Mouse (Mus musculus): ENCODE measurements around the gene Cnksr1. TPM values are rescaled to one million over a fixed set of nuclear protein-coding genes. Genes with fewer than 3 reads are reported as not detected.

The Cnksr1 gene
- polyA plus RNA-seq, 1 experiment from 2014 or later = 7.7 TPM

- no peak overlapping the region for H3K27ac ChIP-seq
- no peaks in the 10 kb centered on the region for H3K9me3 ChIP-seq
- peaks cover 8% of the 10 kb centered on the region; the same call in 1 of the 2 replicates for H3K4me1 ChIP-seq
- H3K4me3 ChIP-seq (replicated peaks) = no peak overlapping the region
- H3K4me2 ChIP-seq = no peak overlapping the region
- H3K9ac ChIP-seq = no peak overlapping the region
- WGBS = 78% methylated on average over 5 of the region's 5 CpGs
- 0 out of 2 replicates have a peak, but pooled peaks cover 2% of the 10 kb centered on the region for H3K27me3 ChIP-seq (replicated peaks)
- no peak for ATAC-seq (ENCODE audit: insufficient read depth, low FRiP score, low read depth)
- H3K36me3 ChIP-seq = no peaks in the 10 kb centered on the region
Observed at GRCm38 (mm10) chr4:134234876-134235275, 3.3 kb downstream of the Cnksr1 start.

DNA sequence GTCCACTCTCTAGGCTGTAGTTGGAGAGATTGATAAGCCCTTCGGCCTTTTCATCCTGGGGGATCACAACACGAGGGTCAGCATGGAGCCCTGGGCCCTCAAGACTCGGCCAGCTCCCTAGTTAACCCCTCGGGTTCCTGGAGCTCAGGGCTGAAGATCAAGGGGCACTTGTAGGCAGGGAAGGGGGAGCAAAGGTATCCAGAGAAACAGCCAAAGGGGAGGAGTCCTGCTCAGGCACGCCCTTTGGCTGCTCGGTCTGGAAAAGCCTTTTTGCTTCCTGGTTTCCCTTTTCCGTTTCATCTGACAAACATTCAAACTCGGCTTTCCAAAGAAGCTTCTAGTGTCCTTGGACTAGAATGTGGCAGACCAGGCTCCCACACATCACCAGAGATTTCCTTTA is 7.8 kb downstream of the Cnksr1 start:
- H3K9me3 ChIP-seq = no peaks in the 10 kb centered on the region
- H3K9ac ChIP-seq = no peak overlapping the region
- H3K36me3 ChIP-seq = no peaks in the 10 kb centered on the region
- no peak overlapping the region for H3K4me2 ChIP-seq
- no peaks in the 10 kb centered on the region for H3K4me1 ChIP-seq
- no peaks in the 10 kb centered on the region for H3K27me3 ChIP-seq (replicated peaks)
- no peak overlapping the region for H3K27ac ChIP-seq
- ATAC-seq (ENCODE audit: insufficient read depth, low FRiP score, low read depth) = no peak
- 36% methylated on average over 8 of the region's 8 CpGs for WGBS
- no peak overlapping the region for H3K4me3 ChIP-seq (replicated peaks)

DNA sequence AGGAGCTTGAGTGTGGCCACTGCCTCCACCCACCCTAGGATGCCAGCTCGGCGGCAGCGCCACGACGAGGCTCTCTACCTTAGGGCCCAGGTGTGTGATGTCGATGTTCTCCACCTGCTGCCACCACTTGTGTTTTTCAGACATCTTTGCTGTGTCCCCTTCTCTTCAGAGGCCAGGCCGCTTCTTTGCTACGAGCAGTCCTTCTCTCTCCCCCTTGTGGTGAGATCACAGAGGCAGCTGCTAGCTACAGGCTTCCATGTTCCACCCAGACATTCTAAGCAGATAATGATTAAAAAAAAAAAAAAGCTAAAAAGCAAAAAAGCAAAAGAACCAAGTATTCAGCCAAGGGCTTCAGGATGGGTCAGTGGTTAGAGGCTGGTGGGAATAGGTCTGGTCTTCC is 11.0 kb downstream of the Cnksr1 start, which contains the start of gene Catsper4:
Catsper4 (minus strand) TSS at position 190 of the 400 bp plus-strand sequence.
- 66% methylated on average over 8 of the region's 8 CpGs for WGBS
- Histone ChIP-seq H3K9me3 (no peaks in the 10 kb centered on the region), H3K4me1 (no peaks in the 10 kb centered on the region), H3K4me2 (no peak within 1 kb of the TSS), H3K36me3 (no peaks in the 10 kb centered on the region), H3K27me3 (replicated peaks) (no peaks in the 10 kb centered on the region), H3K9ac (no peak within 1 kb of the TSS), H3K4me3 (replicated peaks) (no peak within 1 kb of the TSS), H3K27ac (no peak within 1 kb of the TSS)
- no peak for ATAC-seq (ENCODE audit: insufficient read depth, low FRiP score, low read depth)

DNA sequence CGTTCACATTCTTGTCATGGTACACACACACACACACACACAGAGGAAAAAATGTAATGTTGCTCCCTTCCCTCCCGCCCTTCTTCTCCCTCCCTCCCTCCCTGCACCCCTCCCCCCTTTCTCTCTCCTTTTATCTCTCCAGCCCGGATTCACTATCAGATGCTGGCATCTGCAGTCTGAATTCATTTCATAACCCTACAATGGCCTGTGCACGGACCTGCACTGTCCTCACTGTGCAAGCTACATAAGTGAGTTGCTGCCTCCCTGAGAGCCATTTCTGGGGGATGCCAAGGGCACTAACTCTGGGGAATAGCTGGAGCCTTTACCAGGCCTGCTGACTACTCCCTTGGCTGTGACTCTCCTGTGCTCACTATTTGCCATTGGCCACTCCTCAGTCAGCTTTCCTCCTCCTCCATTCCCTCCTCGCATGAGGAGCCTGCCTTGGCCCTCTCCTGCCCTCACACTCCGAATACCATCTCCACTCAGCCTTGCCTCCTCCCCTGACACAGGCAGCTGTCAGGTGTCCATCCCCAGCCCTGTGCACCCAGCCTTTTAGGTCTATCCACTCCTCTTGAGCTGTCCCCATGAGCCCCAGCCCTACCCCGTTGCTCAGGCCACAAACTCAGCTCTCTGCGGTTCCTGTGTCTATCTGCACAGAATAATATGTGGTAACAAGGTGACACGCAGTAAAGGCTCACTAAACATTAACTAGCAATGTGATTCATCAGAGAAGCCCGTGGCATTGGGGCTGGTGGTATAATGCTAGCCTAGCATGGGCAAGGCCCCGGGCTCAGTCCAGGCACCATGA is 15.2 kb downstream of the Cnksr1 start:
- Histone ChIP-seq H3K9me3 (no peaks in the 10 kb centered on the region), H3K4me2 (no peak overlapping the region), H3K36me3 (no peaks in the 10 kb centered on the region), H3K4me3 (replicated peaks) (no peak overlapping the region), H3K4me1 (no peaks in the 10 kb centered on the region), H3K9ac (no peak overlapping the region), H3K27ac (no peak overlapping the region), H3K27me3 (replicated peaks) (no peaks in the 10 kb centered on the region)
- no peak; the same call in 1 of the 2 replicates for ATAC-seq (ENCODE audit: insufficient read depth, low FRiP score, low read depth)
- 45% methylated on average over 11 of the region's 11 CpGs for WGBS

- no peak overlapping the region for H3K9ac ChIP-seq
- ATAC-seq (ENCODE audit: insufficient read depth, low FRiP score, low read depth) = no peak
- WGBS = 49% methylated on average over 6 of the region's 6 CpGs
- H3K27me3 ChIP-seq (replicated peaks) = no peaks in the 10 kb centered on the region
- H3K27ac ChIP-seq = no peak overlapping the region
- H3K4me1 ChIP-seq = no peaks in the 10 kb centered on the region
- no peak overlapping the region for H3K4me3 ChIP-seq (replicated peaks)
- H3K4me2 ChIP-seq = no peak overlapping the region
- H3K9me3 ChIP-seq = no peaks in the 10 kb centered on the region
- no peaks in the 10 kb centered on the region for H3K36me3 ChIP-seq
Observed at GRCm38 (mm10) chr4:134206488-134207053, 31.6 kb downstream of the Cnksr1 start.

DNA sequence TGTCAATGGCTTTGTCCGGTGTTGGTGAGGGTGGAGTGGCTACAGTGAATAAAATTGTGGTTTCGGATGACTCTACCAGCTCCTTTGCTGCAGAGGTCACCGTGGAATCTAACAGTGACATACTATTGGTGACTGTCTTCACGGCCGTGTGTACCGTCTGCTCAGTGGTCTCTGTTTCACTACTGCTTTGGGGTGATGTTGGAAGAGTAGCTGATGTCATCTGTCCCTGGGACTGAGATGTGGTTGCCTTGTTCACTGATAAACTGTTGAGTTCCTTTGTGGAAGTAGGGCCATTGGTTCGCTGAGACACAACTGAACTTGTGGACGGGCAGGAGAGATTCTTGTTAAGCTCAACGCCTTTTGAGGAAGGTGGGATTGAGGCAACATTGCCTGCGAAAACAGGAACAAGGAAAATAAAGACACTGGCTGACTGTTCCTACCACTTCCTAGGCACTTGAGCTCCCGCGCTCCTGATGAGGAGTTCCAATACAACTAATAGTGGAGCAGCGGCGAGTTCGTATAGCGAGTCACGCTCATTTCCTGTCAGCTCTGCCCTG is 34.8 kb downstream of the Cnksr1 start:
- H3K27ac ChIP-seq = no peak overlapping the region
- WGBS = 78% methylated on average over 17 of the region's 17 CpGs
- H3K9me3 ChIP-seq = no peaks in the 10 kb centered on the region
- no peak overlapping the region for H3K4me2 ChIP-seq
- H3K4me3 ChIP-seq (replicated peaks) = no peak overlapping the region
- H3K9ac ChIP-seq = no peak overlapping the region
- no peaks in the 10 kb centered on the region for H3K27me3 ChIP-seq (replicated peaks)
- no peaks in the 10 kb centered on the region for H3K4me1 ChIP-seq
- no peaks in the 10 kb centered on the region for H3K36me3 ChIP-seq
- no peak for ATAC-seq (ENCODE audit: insufficient read depth, low FRiP score, low read depth)

DNA sequence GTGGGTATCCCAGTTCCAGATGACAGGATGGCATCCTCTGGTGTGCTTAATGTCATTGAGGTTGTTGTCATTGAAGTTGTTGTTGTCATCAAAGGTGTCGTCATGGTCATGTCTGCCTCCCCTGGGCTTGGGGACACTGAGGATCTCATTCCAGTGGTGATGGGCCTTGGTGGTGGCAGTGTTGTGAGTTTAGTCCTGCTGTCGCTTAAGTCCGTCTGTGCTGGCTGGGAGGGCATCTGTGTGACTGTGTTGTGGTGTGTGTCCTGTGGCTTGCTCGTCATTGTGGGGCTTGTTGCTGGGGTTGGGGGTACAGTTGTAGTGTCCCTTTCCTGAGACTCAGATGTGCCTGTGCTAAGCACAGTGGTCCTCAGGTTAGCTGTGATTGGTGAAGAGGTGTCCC is 35.3 kb downstream of the Cnksr1 start, which contains the start of gene Gm7534:
Gm7534 (minus strand) TSS at position 101 of the 400 bp plus-strand sequence.
- Histone ChIP-seq H3K27me3 (replicated peaks) (no peaks in the 10 kb centered on the region), H3K4me2 (no peak within 1 kb of the TSS), H3K4me3 (replicated peaks) (no peak within 1 kb of the TSS), H3K36me3 (no peaks in the 10 kb centered on the region), H3K27ac (no peak within 1 kb of the TSS), H3K9ac (no peak within 1 kb of the TSS), H3K4me1 (no peaks in the 10 kb centered on the region), H3K9me3 (no peaks in the 10 kb centered on the region)
- no peak for ATAC-seq (ENCODE audit: insufficient read depth, low FRiP score, low read depth)
- WGBS = 92% methylated on average over 4 of the region's 4 CpGs

DNA sequence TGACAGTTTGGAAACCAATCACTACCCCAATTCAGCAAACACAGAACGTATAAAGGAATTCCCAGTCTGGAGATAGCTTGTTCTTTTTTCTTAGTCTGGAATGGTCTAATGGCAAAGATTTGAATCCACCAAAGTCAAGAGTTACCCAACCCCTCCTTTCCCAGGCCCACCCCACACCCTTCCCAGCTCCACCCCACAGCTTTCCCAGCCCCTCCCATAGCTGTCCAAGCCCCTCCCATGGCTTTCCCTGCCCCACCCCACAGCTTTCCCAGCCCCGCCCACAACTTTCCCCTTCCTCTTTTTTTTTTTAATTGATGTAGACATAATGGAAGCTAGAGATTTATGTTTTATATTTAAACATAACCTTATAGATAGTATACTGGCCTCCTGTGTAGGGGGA is 38.8 kb downstream of the Cnksr1 start:
- Histone ChIP-seq H3K9me3 (no peaks in the 10 kb centered on the region), H3K4me1 (no peaks in the 10 kb centered on the region), H3K9ac (no peak overlapping the region), H3K4me3 (replicated peaks) (no peak overlapping the region), H3K36me3 (no peaks in the 10 kb centered on the region), H3K27ac (no peak overlapping the region), H3K27me3 (replicated peaks) (no peaks in the 10 kb centered on the region), H3K4me2 (no peak overlapping the region)
- 60% methylated on average over 2 of the region's 2 CpGs for WGBS
- no peak for ATAC-seq (ENCODE audit: insufficient read depth, low FRiP score, low read depth)

DNA sequence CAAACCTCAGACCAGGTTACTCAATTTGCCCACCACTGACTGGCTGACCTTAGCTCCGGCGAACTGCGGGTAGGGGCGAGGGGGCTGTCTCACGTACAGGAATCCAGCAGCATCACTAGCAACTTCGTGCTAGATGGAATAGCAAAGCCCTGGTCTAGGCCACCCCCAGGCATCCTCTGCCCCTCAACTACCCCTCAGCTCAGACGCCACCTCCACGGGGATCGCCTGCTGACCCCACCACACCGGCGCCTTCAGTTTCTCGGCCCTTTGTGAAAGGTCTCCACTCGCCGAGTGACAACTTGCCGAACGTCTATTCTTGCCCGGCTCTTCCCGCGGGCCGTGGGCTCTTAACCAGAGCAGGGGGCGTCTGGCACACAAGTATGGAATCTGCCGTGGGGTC is 51.9 kb downstream of the Cnksr1 start:
- peak overlapping the region; percentile 78 for H3K27ac ChIP-seq
- peak overlapping the region; percentile 89 for H3K4me2 ChIP-seq
- peak overlapping the region; percentile 73 for H3K9ac ChIP-seq
- ATAC-seq (ENCODE audit: insufficient read depth, low FRiP score, low read depth) = no peak
- peak overlapping the region; percentile 75 for H3K4me3 ChIP-seq (replicated peaks)
- 0% methylated on average over 22 of the region's 22 CpGs for WGBS
- no peaks in the 10 kb centered on the region for H3K9me3 ChIP-seq
- H3K4me1 ChIP-seq = peaks cover 5% of the 10 kb centered on the region; the same call in 1 of the 2 replicates
- no peaks in the 10 kb centered on the region for H3K36me3 ChIP-seq
- no peaks in the 10 kb centered on the region for H3K27me3 ChIP-seq (replicated peaks)

DNA sequence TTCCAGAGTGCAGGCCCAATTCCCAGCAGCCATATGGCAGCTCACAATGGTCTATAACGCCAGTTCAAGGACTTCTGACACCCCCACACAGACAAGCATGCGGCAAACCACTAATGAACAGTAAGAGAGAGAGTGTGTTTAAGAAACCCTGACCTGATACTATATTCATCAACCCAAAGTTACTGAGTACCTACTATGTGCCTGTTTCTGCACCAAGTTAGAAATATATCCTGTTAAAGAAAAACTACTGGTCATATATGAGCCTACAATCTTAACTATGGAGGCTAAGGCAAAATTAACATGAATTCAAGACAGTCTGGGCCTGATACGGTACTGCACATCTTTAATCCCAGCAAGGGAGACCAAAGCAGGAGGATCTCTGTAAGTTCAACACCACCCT is 52.6 kb downstream of the Cnksr1 start:
- ATAC-seq (ENCODE audit: insufficient read depth, low FRiP score, low read depth) = no peak
- peaks cover 5% of the 10 kb centered on the region; the same call in 1 of the 2 replicates for H3K4me1 ChIP-seq
- H3K9me3 ChIP-seq = no peaks in the 10 kb centered on the region
- H3K27ac ChIP-seq = no peak overlapping the region
- H3K27me3 ChIP-seq (replicated peaks) = no peaks in the 10 kb centered on the region
- peak overlapping the region; percentile 75 for H3K4me3 ChIP-seq (replicated peaks)
- no peak overlapping the region; the same call in 1 of the 2 replicates for H3K9ac ChIP-seq
- 80% methylated on average over 3 of the region's 3 CpGs for WGBS
- H3K36me3 ChIP-seq = no peaks in the 10 kb centered on the region
- H3K4me2 ChIP-seq = peak overlapping the region; percentile 89

DNA sequence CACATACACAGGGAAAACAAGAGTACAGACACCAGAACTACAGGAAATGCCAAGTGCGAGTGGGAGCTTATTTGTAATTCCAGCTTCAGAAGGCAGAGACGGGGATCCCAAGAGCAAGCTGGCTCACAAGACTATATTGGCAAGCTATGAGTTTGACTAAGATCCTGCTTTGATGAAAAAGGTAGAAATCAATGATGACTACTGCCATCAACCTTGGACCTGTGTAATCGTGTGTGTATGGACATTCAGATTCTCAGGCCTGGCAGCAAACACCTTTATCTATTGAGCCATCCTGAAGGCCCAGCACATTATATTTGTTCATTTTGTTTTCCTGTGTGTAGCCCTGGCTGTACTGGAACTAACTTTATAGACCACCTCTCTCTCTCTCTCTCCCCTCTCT is 54.5 kb downstream of the Cnksr1 start:
- H3K4me1 ChIP-seq = peaks cover 5% of the 10 kb centered on the region; the same call in 1 of the 2 replicates
- no peak overlapping the region for H3K4me3 ChIP-seq (replicated peaks)
- 74% methylated on average over 3 of the region's 3 CpGs for WGBS
- no peak overlapping the region for H3K9ac ChIP-seq
- no peaks in the 10 kb centered on the region for H3K36me3 ChIP-seq
- no peaks in the 10 kb centered on the region for H3K27me3 ChIP-seq (replicated peaks)
- H3K9me3 ChIP-seq = no peaks in the 10 kb centered on the region
- ATAC-seq (ENCODE audit: insufficient read depth, low FRiP score, low read depth) = no peak
- H3K27ac ChIP-seq = no peak overlapping the region
- no peak overlapping the region for H3K4me2 ChIP-seq

DNA sequence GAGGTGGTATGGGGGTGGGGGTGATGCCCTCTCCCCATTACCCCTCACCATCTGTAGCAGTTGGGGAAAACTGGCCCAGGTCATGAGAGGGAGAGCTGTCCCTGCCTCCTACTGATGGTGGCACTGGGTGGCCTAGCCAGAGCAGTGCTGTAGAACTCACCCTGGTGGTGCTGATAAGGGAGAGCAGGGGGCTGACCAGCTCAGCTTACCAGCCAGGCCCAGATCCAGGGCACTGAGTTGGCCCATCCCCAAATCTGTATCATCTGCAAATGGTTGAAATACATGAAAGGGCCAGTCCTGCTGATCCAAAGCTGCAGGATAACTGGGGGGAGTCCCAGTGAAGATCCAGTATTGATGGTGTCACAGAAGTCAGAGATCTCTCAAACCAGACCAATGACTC is 56.4 kb downstream of the Cnksr1 start:
- no peak overlapping the region for H3K4me2 ChIP-seq
- H3K4me1 ChIP-seq = peaks cover 5% of the 10 kb centered on the region; the same call in 1 of the 2 replicates
- H3K36me3 ChIP-seq = no peaks in the 10 kb centered on the region
- H3K9me3 ChIP-seq = no peaks in the 10 kb centered on the region
- no peak overlapping the region for H3K4me3 ChIP-seq (replicated peaks)
- H3K27ac ChIP-seq = no peak overlapping the region
- 0 out of 2 replicates have a peak, but pooled peaks have one; percentile 51 for ATAC-seq (ENCODE audit: insufficient read depth, low FRiP score, low read depth)
- no peaks in the 10 kb centered on the region for H3K27me3 ChIP-seq (replicated peaks)
- no peak overlapping the region for H3K9ac ChIP-seq
